In genomic region chr1:118916477-118917075, GRCm38 (mm10) we compare ENCODE assay signal across 9 mouse cellular contexts.
DNase-seq lines count a peak whose midpoint lies in the region; ATAC-seq lines count a peak whose summit lies in the region.
"Had no signal": no experiment of that assay in that cellular context is flagged by ENCODE, and none has a peak within 500 bp of the region (broad histone marks: within the 10 kb centered on the region; RNA-seq: fewer than 3 reads in every experiment).

No protein-coding gene starts in this region.

- 44% methylated on average over 12 of the region's 12 CpGs for WGBS in heart, embryonic 11.5 days (ENCODE audit: insufficient replicate concordance)
- WGBS in heart, embryonic 12.5 days = 40% methylated on average over 12 of the region's 12 CpGs
- 60% methylated on average over 12 of the region's 12 CpGs for WGBS in embryonic facial prominence, embryonic 10.5 days
- WGBS in intestine, embryonic 15.5 days = 46% methylated on average over 12 of the region's 12 CpGs
- 29% methylated on average over 12 of the region's 12 CpGs for WGBS in neural tube, embryonic 14.5 days

- H3K4me2 ChIP-seq in heart, embryonic 11.5 days = no peak overlapping the region
- H3K4me2 ChIP-seq in heart, embryonic 12.5 days = no peak overlapping the region
- no peak overlapping the region for H3K4me2 ChIP-seq in intestine, embryonic 15.5 days (replicated peaks)
- no peak overlapping the region for H3K4me2 ChIP-seq in neural tube, embryonic 14.5 days (ENCODE audit: low read depth, low read length)

- no peak overlapping the region for H3K4me3 ChIP-seq in heart, embryonic 11.5 days (ENCODE audit: low read depth, low read length)
- no peak overlapping the region for H3K4me3 ChIP-seq in heart, embryonic 12.5 days
- H3K4me3 ChIP-seq in embryonic facial prominence, embryonic 10.5 days = no peak overlapping the region
- no peak overlapping the region for H3K4me3 ChIP-seq in intestine, embryonic 15.5 days (replicated peaks)
- no peak overlapping the region for H3K4me3 ChIP-seq in neural tube, embryonic 14.5 days (ENCODE audit: low read depth, low read length)

- no peak for DNase-seq in embryonic facial prominence, embryonic 10.5 days (ENCODE audit: low spot score)
- no peak for DNase-seq in kidney, postnatal 25 days
- no peak for DNase-seq in cerebellum, adult 11 months
- no peak for DNase-seq in layer of hippocampus, adult 9-11 months

- H3K9ac ChIP-seq in heart, embryonic 11.5 days (ENCODE audit: low read depth, low read length) = 0 out of 2 replicates have a peak overlapping the region, but pooled peaks have one; percentile 22
- no peak overlapping the region for H3K9ac ChIP-seq in heart, embryonic 12.5 days
- H3K9ac ChIP-seq in intestine, embryonic 15.5 days = no peak overlapping the region
- H3K9ac ChIP-seq in neural tube, embryonic 14.5 days (replicated peaks; ENCODE audit: low read depth, low read length) = no peak overlapping the region

- H3K27me3 ChIP-seq in heart, embryonic 11.5 days (ENCODE audit: control insufficient read depth, insufficient read depth, low read length) = no peaks in the 10 kb centered on the region
- H3K27me3 ChIP-seq in heart, embryonic 12.5 days (replicated peaks) = no peaks in the 10 kb centered on the region
- peaks cover 14% of the 10 kb centered on the region; the same call in 1 of the 2 replicates for H3K27me3 ChIP-seq in embryonic facial prominence, embryonic 10.5 days (replicated peaks; ENCODE audit: low read depth, poor library complexity, severe bottlenecking)
- no peaks in the 10 kb centered on the region; the same call in 1 of the 2 replicates for H3K27me3 ChIP-seq in intestine, embryonic 15.5 days (replicated peaks)
- H3K27me3 ChIP-seq in neural tube, embryonic 14.5 days (ENCODE audit: control insufficient read depth, insufficient read depth, low read length) = no peaks in the 10 kb centered on the region
- H3K27me3 ChIP-seq: CH12.LX had no signal

- ATAC-seq in heart, embryonic 11.5 days (replicated peaks; ENCODE audit: insufficient number of reproducible peaks, low FRiP score, low TSS enrichment) = peak; percentile 60; the same call in 1 of the 2 replicates
- ATAC-seq in heart, embryonic 12.5 days (ENCODE audit: insufficient number of reproducible peaks, low FRiP score) = no peak
- 0 out of 2 replicates have a peak, but pooled peaks have one; percentile 23 for ATAC-seq in intestine, embryonic 15.5 days
- peak; percentile 26; the same call in 1 of the 2 replicates for ATAC-seq in neural tube, embryonic 14.5 days (ENCODE audit: low read depth)

- H3K36me3 ChIP-seq in heart, embryonic 11.5 days (ENCODE audit: control insufficient read depth, insufficient read depth, low read length) = no peaks in the 10 kb centered on the region
- H3K36me3 ChIP-seq in heart, embryonic 12.5 days = no peaks in the 10 kb centered on the region
- peaks cover 22% of the 10 kb centered on the region for H3K36me3 ChIP-seq in embryonic facial prominence, embryonic 10.5 days (replicated peaks)
- no peaks in the 10 kb centered on the region for H3K36me3 ChIP-seq in intestine, embryonic 15.5 days
- H3K36me3 ChIP-seq in neural tube, embryonic 14.5 days (ENCODE audit: control insufficient read depth, insufficient read depth, low read length) = no peaks in the 10 kb centered on the region

- no peak overlapping the region for H3K27ac ChIP-seq in heart, embryonic 11.5 days (ENCODE audit: low read depth, low read length)
- no peak overlapping the region for H3K27ac ChIP-seq in heart, embryonic 12.5 days (ENCODE audit: poor library complexity, severe bottlenecking)
- H3K27ac ChIP-seq in embryonic facial prominence, embryonic 10.5 days (replicated peaks) = peak overlapping the region; percentile 51
- H3K27ac ChIP-seq in intestine, embryonic 15.5 days = no peak overlapping the region
- H3K27ac ChIP-seq in neural tube, embryonic 14.5 days (ENCODE audit: low read depth, low read length) = no peak overlapping the region

- H3K4me1 ChIP-seq in heart, embryonic 11.5 days (ENCODE audit: control insufficient read depth, insufficient read depth, low read length) = peaks cover 17% of the 10 kb centered on the region
- peaks cover 27% of the 10 kb centered on the region for H3K4me1 ChIP-seq in heart, embryonic 12.5 days (replicated peaks)
- H3K4me1 ChIP-seq in embryonic facial prominence, embryonic 10.5 days = peaks cover 56% of the 10 kb centered on the region
- peaks cover 24% of the 10 kb centered on the region; the same call in 1 of the 2 replicates for H3K4me1 ChIP-seq in intestine, embryonic 15.5 days (replicated peaks)
- peaks cover 8% of the 10 kb centered on the region; the same call in 1 of the 2 replicates for H3K4me1 ChIP-seq in neural tube, embryonic 14.5 days (ENCODE audit: control insufficient read depth, insufficient read depth, low read length)

- no peaks in the 10 kb centered on the region for H3K9me3 ChIP-seq in heart, embryonic 11.5 days (replicated peaks; ENCODE audit: control insufficient read depth, low read length)
- H3K9me3 ChIP-seq in heart, embryonic 12.5 days (replicated peaks) = no peaks in the 10 kb centered on the region
- 0 out of 2 replicates have a peak, but pooled peaks cover 2% of the 10 kb centered on the region for H3K9me3 ChIP-seq in embryonic facial prominence, embryonic 10.5 days
- H3K9me3 ChIP-seq in intestine, embryonic 15.5 days = no peaks in the 10 kb centered on the region
- H3K9me3 ChIP-seq in neural tube, embryonic 14.5 days (ENCODE audit: control insufficient read depth, low read length) = no peaks in the 10 kb centered on the region
